Mouse (Mus musculus) midbrain, embryonic 10.5 days (tissue): Measurements from ENCODE around the gene D1Pas1. TPM values are rescaled to one million over a fixed set of nuclear protein-coding genes. Genes with fewer than 3 reads are reported as not detected.

Source experiments
- polyA plus RNA-seq: library from polyadenylated mRNA; unstranded; fragments of >200 nt; fragmentation: Nextera tagmentation; extraction: Ambion mirVana; gene quantifications from 2 replicates; pipeline ENCODE4 v1.2.1, GENCODE M21; 2016

The D1Pas1 gene
- polyA plus RNA-seq, 1 experiment from 2014 or later, result 0.15 TPM

Other genes with a start within 250 kb of the D1Pas1 start
- 70.6 and 86.0 TPM in 2 replicates for gene Rrp15, start 218.1 kb upstream of the D1Pas1 start, polyA plus RNA-seq
- gene Spata17, start 248.0 kb downstream of the D1Pas1 start, polyA plus RNA-seq, result 0.93 and 1.8 TPM in 2 replicates
- gene Gpatch2, start 248.1 kb downstream of the D1Pas1 start, polyA plus RNA-seq, result 25.7 and 28.0 TPM in 2 replicates